Mouse (Mus musculus) cerebellum, postnatal 10 days (tissue): ENCODE results near the gene March9.

ENCODE experiments used
- DNase-seq, 2 experiments: peaks; one replicate each; pipeline ENCODE4 v3.0.0; 2021; ENCODE audit warnings: mixed read lengths in 2 of 2

The March9 gene

DNA sequence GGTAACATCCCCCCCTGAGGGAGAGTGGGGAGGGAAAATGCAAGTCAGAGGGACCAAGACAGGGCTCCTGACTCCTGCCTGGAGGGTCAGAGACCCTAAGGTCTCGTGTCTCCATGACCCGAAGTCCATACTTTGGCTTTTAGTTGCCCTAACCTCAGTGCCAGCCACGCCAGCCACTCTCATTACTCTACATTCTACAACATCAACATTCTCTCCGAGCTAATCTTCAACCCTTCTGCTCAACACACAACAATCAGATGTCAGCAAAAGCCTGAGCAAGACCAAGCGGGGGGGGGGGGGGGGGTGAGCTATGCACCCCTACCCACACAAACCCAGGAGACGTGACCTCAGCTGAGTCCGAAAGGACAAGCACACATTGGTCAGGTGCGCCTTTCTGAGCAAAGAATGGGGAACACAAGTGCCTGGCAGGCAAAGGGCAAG is 26.7 kb downstream of the March9 start:
- no peak for DNase-seq

DNA sequence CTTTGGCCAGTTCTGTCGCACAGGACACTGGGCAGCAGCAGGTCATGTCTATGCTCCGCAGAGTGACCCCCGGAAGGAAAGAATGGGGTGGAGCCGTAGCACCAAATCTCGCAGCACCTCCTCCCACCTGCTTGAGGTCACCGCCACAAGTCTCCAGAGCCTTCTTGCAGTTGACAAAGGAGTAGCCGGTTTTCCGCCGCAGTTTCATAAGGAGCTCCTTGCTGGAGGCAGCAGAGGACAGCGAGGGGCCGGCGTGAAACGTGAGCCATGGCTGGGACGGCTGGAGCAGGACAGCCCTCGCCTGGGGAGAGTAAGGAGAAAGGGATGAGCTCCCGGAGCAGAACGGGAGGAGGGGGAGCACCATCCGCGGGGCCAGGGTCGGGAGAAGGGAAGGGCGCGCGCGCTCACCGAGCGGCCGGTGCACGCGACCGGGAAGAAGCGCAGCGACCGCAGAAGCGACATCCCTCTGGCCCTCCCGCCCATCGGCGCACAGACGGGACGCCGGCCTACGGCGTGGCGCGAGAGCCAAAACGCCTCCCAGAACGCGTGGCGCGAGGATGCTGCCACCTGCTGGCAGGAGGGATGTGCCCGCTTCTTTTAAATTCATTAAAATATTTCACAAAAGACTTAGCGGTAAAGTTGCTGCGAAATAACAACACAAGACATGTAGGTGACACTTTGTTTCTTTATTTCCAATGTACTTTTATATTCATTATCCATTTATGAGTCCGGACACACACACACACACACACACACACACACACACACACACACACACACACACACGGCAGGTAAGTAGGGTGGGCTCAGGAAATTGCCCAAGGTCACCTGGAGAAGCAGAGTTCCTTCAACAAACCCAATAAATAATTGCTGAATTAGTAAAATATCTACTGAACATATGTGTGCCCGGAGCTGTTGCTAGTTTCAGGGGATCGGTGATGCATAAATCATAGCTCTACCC is 29.4 kb downstream of the March9 start, which contains the start of gene Tsfm:
Gene Tsfm (minus strand): TSS at position 505 of the 961 bp plus-strand sequence.
- DNase-seq: peak; percentile 97

DNA sequence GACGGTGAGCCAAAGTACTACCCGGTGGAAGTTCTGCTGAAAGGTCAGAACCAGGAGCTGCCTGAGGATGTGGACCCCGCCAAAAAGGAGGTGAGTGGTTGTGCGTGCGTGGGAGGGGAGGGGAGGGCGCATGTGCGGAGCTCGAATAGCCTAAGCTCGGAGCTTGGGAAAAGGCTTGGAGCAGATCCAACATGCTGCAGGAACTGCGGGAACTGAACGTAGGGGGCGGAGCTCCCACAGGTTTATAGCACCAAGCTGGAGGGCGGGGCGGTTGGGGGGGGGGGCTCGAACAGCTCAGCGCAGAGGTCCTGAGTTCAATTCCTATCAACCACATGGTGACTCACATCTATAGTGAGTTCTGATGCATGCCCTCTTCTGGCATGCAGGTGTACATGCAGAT is 41.6 kb downstream of the March9 start:
- no peak for DNase-seq

DNA sequence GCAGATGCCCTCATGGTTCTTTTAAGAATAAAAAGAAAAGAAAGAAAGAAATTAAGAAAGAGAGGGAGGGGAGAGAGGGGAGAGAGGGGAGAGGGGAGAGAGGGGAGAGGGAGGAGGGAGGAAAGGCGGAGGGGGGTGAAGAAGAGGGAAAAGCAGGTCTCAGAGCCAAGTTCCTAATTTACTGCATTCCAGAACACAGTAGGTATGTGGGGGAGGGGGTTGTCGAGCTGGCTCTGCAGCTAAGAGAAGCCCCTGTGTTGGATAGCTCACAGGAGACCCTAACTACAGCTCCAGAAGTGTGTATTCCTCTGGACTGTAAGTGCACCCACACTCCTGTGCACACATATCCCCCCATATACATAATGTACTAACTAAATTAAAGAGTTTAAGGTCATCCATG is 42.9 kb downstream of the March9 start:
- no peak for DNase-seq

DNA sequence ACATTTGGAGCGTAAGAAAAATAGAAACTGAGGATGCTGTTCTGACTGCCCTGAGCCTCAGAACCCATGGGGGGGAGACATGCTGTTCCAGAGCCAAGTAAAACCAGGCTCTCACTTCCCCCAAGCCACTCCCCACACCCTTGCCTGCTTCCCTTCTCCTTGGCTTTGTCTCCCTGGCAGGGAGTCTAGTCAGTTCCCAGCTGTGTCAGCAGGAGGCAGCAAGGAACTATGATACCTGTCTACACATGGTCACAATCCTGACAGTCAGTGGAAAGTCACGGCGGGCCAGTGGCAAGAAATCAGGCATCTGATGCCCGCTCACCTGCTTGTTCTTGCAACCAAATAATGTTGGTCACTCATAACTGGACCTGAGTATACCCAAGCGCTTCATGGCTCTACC is 43.5 kb downstream of the March9 start:
- DNase-seq: no peak
